Mouse (Mus musculus) stomach, embryonic 14.5 days (tissue): Measurements from ENCODE around the gene Rsph6a. TPM values are rescaled to one million over a fixed set of nuclear protein-coding genes. Genes with fewer than 3 reads are reported as not detected.

Experiments used
- ATAC-seq: fragments of 200-750 bp; cut with Nextera tagmentation; 2 replicates; pipeline ENCODE4 v1.8.0; 2017; ENCODE audit warnings: low read depth, moderate TSS enrichment; ENCODE audit not compliant: insufficient number of reproducible peaks, insufficient read depth, low FRiP score
- H3K27ac ChIP-seq: fragments of 300-500 bp; sonication (generic); 2 replicates; pipeline ENCODE4 v1.5.1; 2014; ENCODE audit warnings: mild to moderate bottlenecking, low read length, moderate library complexity, mixed read lengths
- H3K27me3 ChIP-seq: fragments of 300-500 bp; sonication (generic); 2 replicates; pipeline ENCODE4 v1.6.1; 2014; ENCODE audit warnings: low read length, control low read depth, mixed read lengths; ENCODE audit not compliant: control insufficient read depth, insufficient read depth
- H3K36me3 ChIP-seq: fragments of 300-500 bp; sonication (generic); 2 replicates; pipeline ENCODE4 v1.6.1; 2014; ENCODE audit warnings: mild to moderate bottlenecking, control low read depth, low read length, moderate library complexity, mixed read lengths; ENCODE audit not compliant: control insufficient read depth, insufficient read depth
- H3K4me1 ChIP-seq: fragments of 300-500 bp; sonication (generic); 2 replicates; pipeline ENCODE4 v1.6.1; 2014; ENCODE audit warnings: low read length, control low read depth, mixed read lengths; ENCODE audit not compliant: control insufficient read depth, insufficient read depth
- H3K4me2 ChIP-seq: fragments of 300-500 bp; sonication (generic); replicated peaks from 2 replicates; pipeline ENCODE4 v1.6.1; 2014; ENCODE audit warnings: low read depth, low read length, control low read depth
- H3K4me3 ChIP-seq: fragments of 300-500 bp; sonication (generic); 2 replicates; pipeline ENCODE4 v1.5.1; 2014; ENCODE audit warnings: low read depth, low read length, control low read depth
- H3K9ac ChIP-seq: fragments of 300-500 bp; sonication (generic); replicated peaks from 2 replicates; pipeline ENCODE4 v1.6.1; 2014; ENCODE audit warnings: low read depth, mild to moderate bottlenecking, control low read depth, low read length, moderate library complexity, mixed read lengths
- H3K9me3 ChIP-seq: fragments of 300-500 bp; sonication (generic); 2 replicates; pipeline ENCODE4 v1.6.1; 2016; ENCODE audit warnings: low read depth, low read length, control low read depth; ENCODE audit not compliant: control insufficient read depth
- WGBS: fragments of 180-500 bp; shearing (Covaris S2); extraction: QIAGEN DNeasy Blood & Tissue Kit; methylation state at CpG from one replicate; pipeline ENCODE4 v1.1.7; 2014; 5-methylcytosine and 5-hydroxymethylcytosine counted together
- polyA plus RNA-seq: library from polyadenylated mRNA; unstranded; fragments of >200 nt; fragmentation: Nextera tagmentation; extraction: Ambion mirVana; gene quantifications from 2 replicates; pipeline ENCODE4 v1.2.1, GENCODE M21; 2014

Rsph6a gene
- polyA plus RNA-seq, 1 experiment from 2014 or later, result not detected

GRCm38 (mm10) chr7:19084921-19085473 lies 30.5 kb downstream of the Rsph6a start:
- 28% methylated on average over 8 of the region's 9 CpGs for WGBS
- H3K36me3 ChIP-seq, result peaks cover 43% of the 10 kb centered on the region
- ATAC-seq, result no peak
- peak overlapping the region; percentile 19; the same call in 1 of the 2 replicates for H3K9ac ChIP-seq
- no peaks in the 10 kb centered on the region for H3K27me3 ChIP-seq
- peak overlapping the region; percentile 75; the same call in 1 of the 2 replicates for H3K27ac ChIP-seq
- peak overlapping the region; percentile 40 for H3K4me2 ChIP-seq
- H3K4me1 ChIP-seq, result peaks cover 43% of the 10 kb centered on the region
- no peaks in the 10 kb centered on the region for H3K9me3 ChIP-seq
- peak overlapping the region; percentile 23; the same call in 1 of the 2 replicates for H3K4me3 ChIP-seq

GRCm38 (mm10) chr7:19085495-19085894 lies 31.0 kb downstream of the Rsph6a start:
- H3K4me2 ChIP-seq, result peak overlapping the region; percentile 40
- no peaks in the 10 kb centered on the region for H3K9me3 ChIP-seq
- H3K4me3 ChIP-seq, result peak overlapping the region; percentile 23; the same call in 1 of the 2 replicates
- H3K27me3 ChIP-seq, result no peaks in the 10 kb centered on the region
- H3K4me1 ChIP-seq, result peaks cover 43% of the 10 kb centered on the region
- peaks cover 38% of the 10 kb centered on the region for H3K36me3 ChIP-seq
- 7% methylated on average over 6 of the region's 6 CpGs for WGBS
- no peak for ATAC-seq
- H3K27ac ChIP-seq, result peak overlapping the region; percentile 75; the same call in 1 of the 2 replicates
- H3K9ac ChIP-seq, result peak overlapping the region; percentile 19; the same call in 1 of the 2 replicates

- peaks cover 33% of the 10 kb centered on the region for H3K36me3 ChIP-seq
- H3K9me3 ChIP-seq, result no peaks in the 10 kb centered on the region
- peak overlapping the region; percentile 40 for H3K4me2 ChIP-seq
- peak; percentile 43; the same call in 1 of the 2 replicates for ATAC-seq
- WGBS, result 6% methylated on average over 14 of the region's 14 CpGs
- peak overlapping the region; percentile 23; the same call in 1 of the 2 replicates for H3K4me3 ChIP-seq
- H3K9ac ChIP-seq, result 0 out of 2 replicates have a peak overlapping the region, but pooled peaks have one; percentile 19
- no peaks in the 10 kb centered on the region for H3K27me3 ChIP-seq
- peaks cover 43% of the 10 kb centered on the region for H3K4me1 ChIP-seq
- H3K27ac ChIP-seq, result no peak overlapping the region
Measured at GRCm38 (mm10) chr7:19086042-19086441, 31.6 kb downstream of the Rsph6a start.

GRCm38 (mm10) chr7:19086760-19087159 lies 32.3 kb downstream of the Rsph6a start:
- Histone ChIP-seq H3K4me1 (peaks cover 43% of the 10 kb centered on the region), H3K27me3 (no peaks in the 10 kb centered on the region), H3K4me3 (no peak overlapping the region), H3K9ac (no peak overlapping the region), H3K9me3 (no peaks in the 10 kb centered on the region), H3K27ac (no peak overlapping the region), H3K4me2 (no peak overlapping the region), H3K36me3 (peaks cover 26% of the 10 kb centered on the region)
- WGBS, result 67% methylated on average over 18 of the region's 18 CpGs
- no peak for ATAC-seq

DNA sequence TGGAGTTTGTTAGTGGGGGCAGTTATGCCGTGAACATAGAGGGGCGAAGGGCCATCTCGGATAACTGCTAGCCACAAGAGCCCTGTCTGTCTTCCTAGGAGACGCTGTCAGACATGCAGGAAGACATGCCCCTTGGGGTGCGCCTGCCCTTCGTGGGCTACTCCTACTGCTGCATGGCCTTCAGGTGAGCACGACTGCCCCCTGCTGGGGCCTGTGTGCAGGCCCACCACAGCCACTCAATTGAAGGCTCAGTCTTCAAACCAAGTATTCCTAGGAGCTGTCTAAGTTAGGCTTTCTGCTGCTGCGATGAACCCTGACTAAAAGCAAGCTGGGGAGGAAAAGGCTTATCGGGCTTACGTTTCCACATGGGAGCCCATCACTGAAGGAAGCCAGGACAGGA lies 34.3 kb downstream of the Rsph6a start:
- Histone ChIP-seq H3K27ac (no peak overlapping the region), H3K9me3 (no peaks in the 10 kb centered on the region), H3K9ac (no peak overlapping the region), H3K4me2 (no peak overlapping the region), H3K27me3 (no peaks in the 10 kb centered on the region), H3K4me1 (peaks cover 36% of the 10 kb centered on the region), H3K36me3 (peaks cover 20% of the 10 kb centered on the region), H3K4me3 (no peak overlapping the region)
- ATAC-seq, result no peak
- WGBS, result 43% methylated on average over 10 of the region's 10 CpGs

DNA sequence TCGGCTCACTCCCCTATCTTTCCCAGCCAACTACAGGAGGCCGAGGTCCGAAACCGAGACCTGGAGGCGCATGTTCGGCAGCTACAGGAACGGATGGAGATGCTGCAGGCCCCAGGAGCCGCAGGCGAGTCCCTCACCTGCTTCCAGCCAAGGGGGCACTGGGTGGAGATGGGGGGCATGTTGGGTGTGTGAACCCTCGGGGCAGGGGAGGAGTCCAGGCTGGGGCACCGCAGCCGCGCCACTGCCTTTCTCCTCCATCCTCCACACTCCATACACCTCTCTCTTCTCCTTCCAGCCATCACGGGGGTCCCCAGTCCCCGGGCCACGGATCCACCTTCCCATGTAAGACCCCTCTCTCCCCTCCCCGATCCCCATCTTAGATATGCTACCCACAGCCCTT lies 37.4 kb downstream of the Rsph6a start:
- no peak for ATAC-seq
- peak overlapping the region; percentile 32; the same call in 1 of the 2 replicates for H3K4me3 ChIP-seq
- no peaks in the 10 kb centered on the region for H3K27me3 ChIP-seq
- no peak overlapping the region for H3K27ac ChIP-seq
- no peaks in the 10 kb centered on the region for H3K9me3 ChIP-seq
- peaks cover 20% of the 10 kb centered on the region for H3K4me1 ChIP-seq
- H3K9ac ChIP-seq, result no peak overlapping the region; the same call in 1 of the 2 replicates
- H3K36me3 ChIP-seq, result peaks cover 20% of the 10 kb centered on the region
- H3K4me2 ChIP-seq, result peak overlapping the region; percentile 89
- 56% methylated on average over 13 of the region's 17 CpGs for WGBS

DNA sequence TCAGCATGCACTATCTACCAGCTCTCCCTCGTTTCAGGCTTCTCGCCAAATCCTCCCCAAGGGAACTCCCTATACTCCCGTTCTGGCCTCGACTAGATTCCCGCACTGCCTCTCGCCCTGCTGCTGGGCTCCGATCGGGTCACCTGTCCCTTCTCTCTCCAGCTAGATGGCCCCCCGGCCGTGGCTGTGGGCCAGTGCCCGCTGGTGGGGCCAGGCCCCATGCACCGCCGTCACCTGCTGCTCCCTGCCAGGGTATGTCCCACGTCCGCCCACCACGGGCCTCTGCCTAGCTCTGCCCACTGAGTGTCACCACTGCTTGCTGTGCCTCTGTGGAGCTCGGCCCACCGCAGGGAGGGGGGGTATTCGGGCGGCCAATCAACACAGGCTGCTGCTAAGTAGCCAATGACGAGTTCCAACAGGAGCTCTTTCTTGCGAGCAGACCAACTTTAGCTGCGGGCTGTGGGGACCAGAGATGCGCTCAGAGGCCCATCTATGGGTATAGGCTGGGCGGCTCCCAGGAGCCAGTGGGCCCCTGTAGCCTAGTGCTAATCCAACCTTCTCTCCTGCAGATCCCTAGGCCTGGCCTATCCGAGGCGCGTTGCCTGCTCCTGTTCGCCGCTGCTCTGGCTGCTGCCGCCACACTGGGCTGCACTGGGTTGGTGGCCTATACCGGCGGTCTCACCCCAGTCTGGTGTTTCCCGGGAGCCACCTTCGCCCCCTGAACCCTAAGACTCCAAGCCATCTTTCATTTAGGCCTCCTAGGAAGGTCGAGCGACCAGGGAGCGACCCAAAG lies 38.1 kb downstream of the Rsph6a start:
- Histone ChIP-seq H3K27me3 (no peaks in the 10 kb centered on the region), H3K27ac (peak overlapping the region; percentile 81), H3K9ac (peak overlapping the region; percentile 18; the same call in 1 of the 2 replicates), H3K9me3 (no peaks in the 10 kb centered on the region), H3K36me3 (peaks cover 18% of the 10 kb centered on the region), H3K4me2 (peak overlapping the region; percentile 89), H3K4me3 (peak overlapping the region; percentile 32), H3K4me1 (peaks cover 24% of the 10 kb centered on the region)
- WGBS, result 8% methylated on average over 38 of the region's 38 CpGs
- ATAC-seq, result peak; percentile 24; the same call in 1 of the 2 replicates

GRCm38 (mm10) chr7:19093174-19093521 lies 38.7 kb downstream of the Rsph6a start:
- Histone ChIP-seq H3K27me3 (no peaks in the 10 kb centered on the region), H3K36me3 (peaks cover 13% of the 10 kb centered on the region), H3K4me2 (peak overlapping the region; percentile 89), H3K4me1 (peaks cover 24% of the 10 kb centered on the region), H3K27ac (peak overlapping the region; percentile 81), H3K9ac (0 out of 2 replicates have a peak overlapping the region, but pooled peaks have one; percentile 18), H3K4me3 (peak overlapping the region; percentile 32), H3K9me3 (no peaks in the 10 kb centered on the region)
- under 1% methylated on average over 10 of the region's 15 CpGs for WGBS
- peak; percentile 43 for ATAC-seq
